Mouse (Mus musculus): Measurements from ENCODE around the gene Gabrr3.

DNA sequence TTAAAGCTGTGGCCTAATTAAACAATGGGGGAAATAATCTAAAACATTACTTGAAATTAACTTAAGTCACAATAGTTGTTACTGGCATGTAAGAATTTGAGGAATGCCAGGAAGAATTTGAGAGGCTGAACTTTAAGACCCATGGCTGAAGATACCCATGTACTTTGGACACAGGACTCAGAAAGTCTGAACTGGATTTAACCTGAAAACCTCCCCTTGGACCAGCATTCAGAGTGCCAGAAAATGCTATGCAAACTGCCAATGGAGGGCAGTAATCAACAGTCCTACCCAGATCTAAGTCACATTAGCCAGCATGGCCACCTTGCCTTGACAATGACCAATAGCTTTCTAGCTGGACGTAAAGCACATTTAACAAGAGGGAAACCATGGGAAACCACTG, 90.8 kb downstream of the Gabrr3 start:
- no peak for TF ChIP-seq CTCF (IDR thresholded peaks at IDR 0.05; ENCODE audit: extremely low read depth, insufficient read depth, low read length)
- no peak for TF ChIP-seq POLR2A (IDR thresholded peaks at IDR 0.05; ENCODE audit: extremely low read depth, insufficient read depth, low read length)
